Mouse (Mus musculus): ENCODE measurements around the gene E130308A19Rik.
"Not testable (repeated sequence)": the region's sequence is repeated elsewhere in the genome, so short reads cannot be mapped to it uniquely, and the experiment has no call there.

The E130308A19Rik gene

DNA sequence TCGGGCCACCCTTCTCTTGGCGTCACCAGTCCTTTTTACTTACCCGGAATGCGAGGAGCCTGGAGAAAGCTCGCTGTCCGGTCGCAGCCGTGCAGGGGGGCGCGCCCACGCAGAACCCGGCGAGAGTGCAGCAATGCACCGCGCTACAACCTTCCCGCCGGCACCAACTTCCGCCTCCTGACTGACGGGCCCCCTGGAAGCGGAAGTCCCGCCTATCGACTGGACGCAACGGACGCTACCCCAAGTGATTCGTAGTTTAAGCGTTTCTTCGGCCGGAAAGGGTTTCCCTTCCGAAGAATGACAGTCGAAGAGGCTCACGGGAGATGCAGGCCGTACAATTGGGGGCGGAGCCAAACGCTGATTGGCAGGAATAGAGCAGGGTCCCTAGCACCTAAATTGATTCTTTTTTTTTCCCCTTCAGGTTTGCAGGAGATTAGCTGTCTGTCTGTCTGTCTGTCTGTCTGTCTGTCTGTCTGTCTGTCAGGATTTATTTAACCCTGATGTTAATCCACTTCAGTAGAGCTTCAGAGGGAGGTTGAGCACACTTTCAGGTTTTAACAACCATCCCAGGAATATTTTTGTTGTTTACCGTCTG, 157.8 kb downstream of the E130308A19Rik start:
- peak; percentile 97 for DNase-seq (ENCODE audit: low spot score in 2 of 2)

DNA sequence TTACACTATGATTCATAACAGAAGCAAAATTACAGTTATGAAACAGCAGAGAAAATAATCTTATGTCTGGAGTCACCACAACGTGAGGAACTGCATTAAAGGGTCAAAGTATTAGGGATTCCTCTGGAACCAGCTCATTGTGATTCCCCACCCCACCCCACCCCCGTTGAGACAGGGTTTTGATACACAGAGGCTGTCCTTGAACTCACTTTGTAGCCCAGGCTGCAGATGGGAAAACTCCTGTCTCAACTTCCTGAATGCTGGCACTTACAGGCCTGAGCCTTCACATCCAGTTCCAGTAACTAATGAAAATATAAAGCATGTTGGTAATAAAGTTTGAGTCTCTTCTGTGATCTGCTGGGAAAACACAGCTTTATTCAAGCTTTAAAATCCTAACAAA, 159.4 kb downstream of the E130308A19Rik start:
- no peak for DNase-seq (ENCODE audit: low spot score in 2 of 2)

DNA sequence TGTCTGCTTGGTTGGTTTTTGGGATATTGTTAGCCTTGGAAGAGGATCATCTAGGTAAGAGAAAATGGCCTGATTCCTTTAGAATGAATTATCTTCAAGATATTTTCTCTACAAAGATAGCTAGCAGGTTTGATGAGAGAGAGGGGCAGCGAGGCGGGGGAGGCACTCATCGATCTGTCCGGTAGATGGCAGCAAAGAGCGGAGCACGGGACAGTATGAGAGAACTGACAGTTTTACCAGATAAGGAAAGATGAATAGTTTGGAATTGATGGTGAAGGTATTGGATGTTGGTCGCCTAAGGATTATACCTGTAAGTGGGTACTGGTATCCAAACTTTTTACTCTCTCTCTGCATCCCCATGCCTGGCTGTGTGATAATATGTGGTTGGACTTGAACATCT, 160.7 kb downstream of the E130308A19Rik start:
- peak in 1 of 2 experiments; percentile 57 for DNase-seq (ENCODE audit: low spot score in 2 of 2)

DNA sequence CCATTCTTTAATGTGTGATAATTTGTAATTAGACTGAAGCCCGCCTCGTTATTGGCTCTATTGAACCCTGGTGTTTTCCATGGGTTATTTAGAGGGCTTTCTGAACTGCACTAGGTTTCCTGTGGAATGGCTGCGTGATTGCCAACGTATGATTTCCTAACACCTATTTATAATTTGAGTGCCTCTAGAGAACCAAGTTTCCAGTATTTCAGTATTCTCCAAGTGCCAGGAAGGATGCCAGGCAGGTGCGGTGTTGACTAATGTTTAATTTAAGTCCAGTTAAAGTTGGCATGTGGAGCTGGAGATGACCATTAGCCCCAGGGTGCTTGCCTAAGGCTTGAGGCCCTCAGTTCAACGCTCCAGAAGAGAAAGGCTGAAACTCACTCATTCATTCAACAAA, 161.1 kb downstream of the E130308A19Rik start:
- DNase-seq (ENCODE audit: low spot score in 2 of 2), result no peak

DNA sequence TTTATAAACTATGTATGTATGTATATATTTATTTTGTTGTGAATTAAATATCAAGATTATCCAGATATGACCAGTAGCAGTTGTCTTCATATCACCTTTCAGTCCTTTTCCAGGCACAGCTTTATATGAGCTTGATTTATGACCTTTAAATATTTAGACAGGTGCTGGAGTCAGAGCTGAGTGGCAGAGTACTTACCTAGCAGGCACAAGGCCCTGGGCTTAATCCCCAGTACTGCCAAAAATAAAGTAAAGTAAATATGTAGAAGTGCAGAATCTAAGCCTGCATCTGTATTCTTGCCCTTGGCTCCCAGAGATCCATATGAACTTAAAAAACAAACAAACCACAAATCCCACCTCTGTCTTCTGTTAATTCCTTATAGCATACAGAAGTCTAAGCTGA, 163.0 kb downstream of the E130308A19Rik start:
- DNase-seq (ENCODE audit: low spot score in 2 of 2), result no peak

DNA sequence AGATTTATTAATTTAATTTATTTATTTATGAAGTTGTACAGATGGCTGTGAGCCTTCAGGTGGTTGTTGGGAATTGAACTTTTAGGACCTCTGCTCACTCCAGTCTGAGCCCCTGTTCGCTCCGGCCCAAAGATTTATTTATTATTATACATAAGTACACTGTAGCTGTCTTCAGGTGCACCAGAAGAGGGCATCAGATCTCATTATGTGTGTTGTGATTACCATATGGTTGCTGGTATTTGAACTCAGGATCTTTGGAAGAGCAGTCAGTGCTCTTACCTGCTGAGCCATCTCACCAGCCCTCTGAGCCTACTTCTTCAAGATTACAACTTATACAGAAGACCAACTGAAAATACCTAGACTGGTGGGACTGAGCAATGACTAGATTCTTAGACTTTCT, 167.6 kb downstream of the E130308A19Rik start:
- DNase-seq (ENCODE audit: low spot score in 2 of 2), result not testable (repeated sequence)

DNA sequence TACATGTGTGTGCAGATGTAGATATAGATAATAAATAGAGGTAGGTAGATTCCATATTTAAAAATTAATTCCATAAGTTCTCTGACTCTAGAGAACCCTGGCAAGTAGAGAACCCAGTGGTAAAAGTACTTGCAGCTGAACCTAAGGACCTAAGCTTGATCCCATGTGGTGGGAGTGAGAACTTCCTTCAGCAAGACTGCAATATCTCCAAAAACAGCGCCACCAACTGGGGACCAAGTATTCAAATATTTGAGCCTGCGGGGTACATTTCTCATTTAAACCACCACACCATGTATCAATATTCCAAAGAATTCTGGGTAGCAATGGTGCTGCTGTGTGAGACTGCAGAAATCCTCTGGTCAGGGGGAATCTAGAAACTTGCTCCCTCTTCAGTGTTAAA, 168.1 kb downstream of the E130308A19Rik start:
- DNase-seq (ENCODE audit: low spot score in 2 of 2), result no peak

DNA sequence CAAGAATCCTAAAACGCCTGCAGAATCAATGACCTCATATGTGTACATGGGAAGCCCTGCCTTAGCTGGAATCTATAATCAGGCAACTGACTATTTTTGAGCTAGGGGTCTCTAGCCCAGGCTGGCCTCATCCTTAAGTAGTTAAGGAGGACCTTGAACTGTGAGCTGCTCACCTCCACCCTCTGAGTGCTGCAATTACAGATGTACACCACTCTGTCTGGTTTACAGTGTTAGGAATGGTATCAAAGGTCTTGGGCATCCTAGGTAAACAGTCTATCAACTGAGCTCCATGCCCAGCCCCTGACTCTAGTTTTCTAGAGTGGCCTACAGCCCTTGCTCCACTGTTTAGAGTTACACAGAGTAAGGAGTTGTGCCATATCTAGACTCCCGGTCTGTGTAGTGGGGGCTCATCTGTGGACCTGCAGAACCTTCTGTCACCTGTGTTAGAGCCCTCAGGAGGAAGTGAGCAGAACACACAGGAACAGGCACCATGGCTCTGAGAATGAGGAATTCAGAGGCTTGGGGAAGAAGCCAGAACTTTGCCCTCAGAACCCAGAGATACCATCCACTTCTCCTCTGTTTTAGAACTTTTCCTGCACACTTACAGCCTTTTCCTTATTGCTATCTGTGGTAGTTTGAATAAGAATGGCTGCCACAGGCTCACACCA, 169.9 kb downstream of the E130308A19Rik start:
- no peak for DNase-seq (ENCODE audit: low spot score in 2 of 2)

DNA sequence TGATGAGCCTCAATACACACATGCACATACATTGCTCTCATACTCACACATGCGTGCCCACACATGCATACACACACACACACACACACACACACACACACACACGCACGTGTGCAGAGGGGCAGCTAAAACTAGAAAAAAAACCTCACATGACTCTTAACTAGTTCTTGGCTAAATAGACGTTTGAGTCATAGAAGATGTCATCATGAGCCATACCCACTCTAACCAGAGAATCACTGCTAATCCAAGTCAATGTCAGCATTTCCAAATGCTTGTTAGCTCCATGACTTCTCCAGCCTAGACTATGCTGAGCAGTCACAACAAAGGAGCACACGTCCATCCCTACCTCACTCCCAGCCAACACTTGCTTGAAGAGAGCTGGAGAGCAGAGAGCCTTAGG, 174.2 kb downstream of the E130308A19Rik start:
- no peak for DNase-seq (ENCODE audit: low spot score in 2 of 2)

DNA sequence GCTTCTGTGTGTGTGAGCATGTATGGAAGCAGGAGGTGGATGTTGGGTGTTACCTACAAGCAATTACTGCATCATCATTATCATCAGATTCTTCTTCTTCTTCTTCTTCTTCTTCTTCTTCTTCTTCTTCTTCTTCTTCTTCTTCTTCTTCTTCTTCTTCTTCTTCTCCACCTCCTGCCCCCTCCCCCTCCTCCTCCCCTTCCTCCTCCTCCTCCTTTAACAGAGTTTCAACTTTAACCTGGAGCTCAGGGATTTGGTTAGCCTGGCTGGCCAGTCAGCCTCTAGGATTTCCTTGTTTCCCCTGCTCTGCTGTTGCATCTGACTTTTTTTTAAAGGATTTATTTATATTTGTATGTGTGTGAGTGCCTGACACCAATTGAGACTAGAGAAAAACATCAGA, 175.5 kb downstream of the E130308A19Rik start, which contains the start of gene Inip:
TSS of gene Inip (minus strand) at position 101 of the 400 bp plus-strand sequence.
- no peak for DNase-seq (ENCODE audit: low spot score in 2 of 2)

DNA sequence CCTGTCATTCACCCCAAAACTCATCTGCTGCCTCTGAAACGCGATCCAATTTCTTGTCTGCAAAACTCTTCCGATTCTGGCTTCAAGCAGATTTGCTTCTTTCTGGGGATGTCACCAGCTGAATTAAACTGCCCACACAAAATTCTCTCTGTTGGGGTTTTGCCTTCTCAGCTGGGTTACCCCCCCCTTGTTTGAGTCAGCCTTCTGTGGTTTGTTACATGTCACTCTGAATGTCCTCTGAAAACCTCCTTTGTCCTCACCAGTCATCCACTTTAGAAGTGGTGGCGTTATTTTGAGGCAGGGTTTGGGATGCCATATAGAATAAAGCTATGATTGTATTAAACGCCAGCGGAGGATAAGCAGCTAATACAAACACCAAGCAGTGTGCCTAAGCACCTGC, 176.1 kb downstream of the E130308A19Rik start:
- no peak for DNase-seq (ENCODE audit: low spot score in 2 of 2)

DNA sequence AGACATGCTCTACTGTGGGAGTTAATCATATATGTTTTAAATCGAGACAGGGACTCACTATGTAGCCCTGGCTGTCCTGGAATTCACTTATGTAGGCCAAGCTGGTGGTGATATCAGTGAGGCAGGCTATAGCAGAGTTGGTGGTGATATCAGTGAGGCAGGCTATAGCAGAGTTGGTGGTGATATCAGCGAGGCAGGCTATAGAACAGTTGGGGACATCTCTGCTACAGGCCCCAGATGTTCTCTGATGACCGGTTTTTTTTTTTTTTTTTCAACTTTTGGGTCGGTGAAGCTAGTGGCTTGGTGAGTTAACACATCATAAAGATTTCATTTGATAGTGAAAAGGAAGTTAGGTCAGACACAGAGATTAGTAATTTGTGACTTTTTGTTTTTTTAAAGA, 176.8 kb downstream of the E130308A19Rik start:
- no peak for DNase-seq (ENCODE audit: low spot score in 2 of 2)

DNA sequence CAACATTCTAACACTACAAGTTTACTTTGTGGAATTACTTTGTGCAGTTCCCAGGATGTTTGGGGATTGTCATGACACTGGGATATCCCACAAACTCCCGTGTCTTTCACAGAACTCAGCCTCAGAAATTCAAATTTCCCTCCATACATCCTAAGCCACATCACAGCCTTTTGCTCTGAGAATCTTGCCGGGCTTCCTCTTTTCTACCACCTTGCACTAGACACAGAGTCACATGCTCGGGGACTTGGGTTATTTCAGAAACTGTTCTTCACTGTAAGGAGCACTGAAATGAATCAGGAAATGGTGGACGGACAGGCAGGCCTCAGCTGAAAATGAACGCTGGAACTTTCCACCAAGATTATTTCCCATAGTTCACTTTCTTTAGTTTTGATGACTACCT, 177.3 kb downstream of the E130308A19Rik start:
- DNase-seq (ENCODE audit: low spot score in 2 of 2), result peak in 1 of 2 experiments; percentile 39

DNA sequence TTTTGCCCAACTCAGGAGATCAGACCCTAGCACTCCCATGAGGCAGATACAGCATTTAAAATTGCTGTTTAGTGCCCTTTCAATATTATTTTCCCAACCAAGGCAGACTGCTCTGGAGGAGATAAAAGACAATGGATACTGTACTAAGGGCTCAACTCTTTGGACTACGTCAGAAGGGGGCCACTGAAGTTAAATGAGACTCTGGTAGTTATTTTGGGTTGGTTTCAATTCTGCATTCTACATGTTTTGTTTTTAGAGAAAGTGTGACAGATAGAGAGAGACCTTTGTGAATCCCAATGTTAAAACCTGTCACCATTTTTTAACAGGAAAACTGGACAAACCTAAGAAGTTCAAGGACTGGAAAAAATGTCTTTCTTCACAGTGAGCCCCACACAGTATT, 178.7 kb downstream of the E130308A19Rik start:
- no peak for DNase-seq (ENCODE audit: low spot score in 2 of 2)

DNA sequence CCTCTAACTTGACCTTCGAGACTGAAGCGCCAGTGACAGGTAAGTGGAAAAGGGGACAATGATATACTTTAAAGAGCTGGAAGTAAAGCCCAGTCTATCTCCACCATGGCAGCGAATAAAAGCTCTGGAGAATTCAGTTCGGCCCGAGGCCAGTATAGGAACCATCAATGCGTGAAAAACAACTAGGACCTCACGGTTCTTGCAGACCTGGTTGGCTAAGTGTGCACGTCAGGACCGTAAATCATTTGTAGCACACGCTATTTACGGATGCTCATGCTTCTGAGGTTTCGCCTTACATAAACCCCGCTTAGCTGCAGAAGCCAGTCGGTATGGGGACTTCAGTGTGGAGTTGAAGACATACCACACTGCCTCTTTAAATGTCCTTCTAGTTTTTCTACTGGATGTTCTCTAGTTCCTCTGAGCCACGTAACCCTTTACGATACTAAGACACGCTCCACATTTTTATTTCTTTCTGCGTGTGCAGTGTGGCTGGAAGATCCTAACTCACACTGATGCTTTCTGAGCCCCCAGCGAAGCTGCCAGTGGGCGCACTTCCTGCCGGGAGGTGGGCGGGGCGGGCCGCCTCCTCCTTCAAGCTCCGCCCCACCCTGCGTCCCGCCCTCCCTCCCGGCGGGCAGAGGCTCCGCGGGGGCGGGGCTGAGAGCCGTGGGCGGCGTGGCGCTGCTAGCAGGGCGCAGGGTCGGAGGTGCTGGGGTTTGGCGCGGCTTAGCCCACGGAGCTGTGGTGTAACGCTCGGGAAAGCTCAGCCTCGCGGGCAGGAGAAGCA, 179.4 kb downstream of the E130308A19Rik start, which contains the start of gene Snx30:
TSS of gene Snx30 (plus strand) at position 660 of the 787 bp plus-strand sequence.
- DNase-seq (ENCODE audit: low spot score in 2 of 2), result peak; percentile 87 to 88

DNA sequence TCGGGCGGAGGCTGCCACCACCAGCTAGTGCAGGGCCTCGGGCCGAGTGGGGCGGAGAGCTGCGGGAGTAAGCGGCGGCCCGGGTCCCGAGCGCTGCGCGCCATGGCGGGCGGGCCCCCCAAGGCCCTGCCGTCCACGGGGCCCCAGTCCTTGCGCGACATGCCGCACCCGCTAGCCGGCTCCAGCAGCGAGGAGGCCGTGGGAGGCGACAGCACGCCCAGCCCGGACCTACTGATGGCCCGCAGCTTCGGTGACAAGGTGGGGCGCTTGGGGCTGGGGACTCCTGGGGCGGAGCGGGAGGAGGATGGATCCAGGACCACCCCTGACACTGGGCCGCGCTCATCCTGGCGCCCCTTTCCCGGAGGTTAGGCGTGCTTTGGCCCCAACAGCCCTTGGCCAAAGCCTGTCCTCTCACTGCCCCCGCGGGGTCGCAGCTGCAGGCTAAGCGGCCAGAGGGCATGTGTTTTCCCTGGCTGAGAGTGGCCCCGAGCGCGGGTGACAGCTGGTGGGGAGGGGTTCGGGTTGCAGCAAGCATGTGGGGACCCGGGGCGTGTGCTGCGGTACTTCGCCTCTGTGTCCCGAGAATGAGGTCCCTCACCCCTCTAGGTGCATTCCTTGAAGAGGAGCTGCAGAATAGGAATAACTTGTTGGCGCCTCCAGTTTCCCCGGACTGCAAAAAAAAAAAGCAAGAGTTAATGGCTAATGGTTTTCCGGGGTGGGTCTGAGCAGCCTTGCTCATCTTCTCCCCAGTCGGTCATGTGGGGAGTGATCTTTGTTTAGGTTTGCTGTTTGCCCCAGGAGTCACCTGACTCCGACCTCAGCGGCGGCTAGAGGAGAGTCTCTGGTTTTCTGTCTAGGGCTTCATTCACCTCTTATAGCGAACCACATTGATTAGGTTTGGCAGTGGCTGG, 180.2 kb downstream of the E130308A19Rik start:
- DNase-seq (ENCODE audit: low spot score in 2 of 2), result peak; percentile 25 to 43

DNA sequence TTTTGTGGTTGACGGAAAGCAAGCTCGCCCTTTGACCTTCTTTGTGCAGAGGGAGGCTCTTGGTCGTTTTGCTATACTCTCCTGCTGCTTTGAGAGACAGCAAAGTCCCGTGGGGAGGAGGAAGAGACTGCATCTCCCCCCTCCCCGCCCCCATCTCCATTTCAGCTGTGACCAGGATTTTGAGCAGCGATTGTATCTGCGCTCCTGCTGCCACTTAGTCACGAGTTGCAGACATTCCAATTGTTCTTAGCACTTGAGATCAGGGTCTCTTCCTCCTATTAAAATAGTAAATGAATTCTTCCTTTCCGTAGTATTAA, 180.8 kb downstream of the E130308A19Rik start:
- DNase-seq (ENCODE audit: low spot score in 2 of 2), result no peak

DNA sequence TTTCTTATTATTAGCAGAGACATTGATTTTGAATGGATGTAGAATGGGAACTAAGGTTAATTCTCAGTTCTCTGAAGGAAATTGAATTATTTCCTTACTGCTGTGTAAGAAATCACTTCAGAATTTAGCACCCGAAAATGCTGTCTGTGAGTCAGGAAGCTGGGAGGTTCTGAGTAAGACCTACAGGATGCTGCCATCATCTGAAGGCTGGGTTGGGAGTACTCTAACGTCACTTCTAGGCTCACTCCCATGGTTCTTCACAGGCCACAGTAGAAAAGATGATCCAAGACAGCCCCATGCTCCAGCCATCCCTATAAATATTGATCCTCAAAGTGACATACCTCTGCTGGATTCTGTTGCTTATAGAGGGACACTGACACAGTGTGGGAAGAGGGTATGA, 181.5 kb downstream of the E130308A19Rik start:
- no peak for DNase-seq (ENCODE audit: low spot score in 2 of 2)

DNA sequence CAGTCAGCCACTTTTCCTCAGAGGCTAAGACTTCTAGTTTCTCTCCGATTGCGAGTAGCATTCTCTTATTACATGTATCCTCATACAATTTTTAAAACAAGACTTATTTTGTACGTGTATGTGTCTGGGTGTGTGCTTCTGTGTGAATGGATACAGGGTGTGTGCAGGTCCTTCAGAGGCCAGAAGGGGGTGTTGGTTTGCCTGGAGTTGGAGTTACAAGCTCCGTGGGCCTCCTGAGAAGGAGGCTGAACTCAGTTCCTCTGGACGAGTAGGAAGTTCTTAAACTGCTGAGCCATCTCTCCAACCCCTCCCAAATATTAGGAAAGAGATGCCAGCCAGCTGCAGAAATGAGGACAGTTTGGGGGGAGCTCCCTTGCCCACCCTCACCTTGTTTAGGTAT, 182.4 kb downstream of the E130308A19Rik start:
- DNase-seq (ENCODE audit: low spot score in 2 of 2), result no peak

Data from heart, adult 9 months (tissue).